Mouse (Mus musculus) heart, adult 18-20 months (tissue): ENCODE measurements around the gene Arr3. TPM values are rescaled to one million over a fixed set of nuclear protein-coding genes. Genes with fewer than 3 reads are reported as not detected.

Source experiments
- DNase-seq, 2 experiments: peaks; one replicate each; pipeline ENCODE4 v3.0.0; 2021 to 2022; ENCODE audit warnings: mixed read lengths in 1 of 2
- long read RNA-seq, 2 experiments: library from polyadenylated mRNA; stranded (forward); transcript quantifications; one replicate each; pipeline ENCODE4 v2.0.0; 2021
- total RNA-seq, 2 experiments: library from RNA; stranded (reverse); gene quantifications; 2 replicates each; pipeline ENCODE4 v1.2.3; 2021

The Arr3 gene
- total RNA-seq: not detected
- long read RNA-seq, experiment 1: 0 reads
- long read RNA-seq, experiment 2: 0 reads

DNA sequence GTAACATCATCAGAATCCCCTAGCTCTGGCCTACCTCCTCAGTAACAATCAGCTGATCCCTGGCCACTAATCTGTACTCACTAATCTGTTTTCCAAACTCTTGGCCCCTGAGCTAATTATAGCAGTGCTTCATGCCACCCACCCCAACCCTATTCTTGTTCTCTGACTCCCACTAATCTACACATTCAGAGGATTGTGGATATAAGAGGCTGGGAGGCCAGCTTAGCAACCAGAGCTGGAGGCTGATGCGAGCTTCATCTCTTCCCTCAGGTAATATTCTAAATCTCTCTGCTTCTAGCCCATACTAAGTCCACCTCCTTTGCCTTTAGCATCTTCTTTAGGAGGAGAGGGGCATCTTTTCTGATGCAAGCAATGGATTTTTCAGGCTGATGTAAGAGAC, at the start of gene Arr3:
Arr3 (plus strand) TSS at position 184 of the 400 bp plus-strand sequence.
- DNase-seq: no peak

DNA sequence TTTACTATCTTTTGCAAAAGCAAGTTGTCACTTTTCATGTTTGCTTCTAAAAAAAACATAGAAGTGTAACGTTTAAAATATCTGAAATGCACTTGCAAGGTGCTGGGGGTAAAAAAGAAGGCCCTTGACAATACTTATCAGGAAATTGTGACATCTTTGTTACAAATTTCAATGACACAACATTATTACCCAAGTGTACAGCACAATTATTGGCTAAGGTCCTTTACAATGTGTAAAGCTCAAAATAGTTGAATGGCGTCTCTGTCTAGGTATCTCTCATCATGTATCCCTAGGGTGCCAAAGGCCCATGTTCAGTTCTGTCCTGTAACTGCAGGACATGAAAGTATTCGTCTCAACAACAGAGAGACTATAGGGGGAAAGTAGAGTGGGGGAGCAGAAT, 49.3 kb upstream of the Arr3 start:
- no peak for DNase-seq

DNA sequence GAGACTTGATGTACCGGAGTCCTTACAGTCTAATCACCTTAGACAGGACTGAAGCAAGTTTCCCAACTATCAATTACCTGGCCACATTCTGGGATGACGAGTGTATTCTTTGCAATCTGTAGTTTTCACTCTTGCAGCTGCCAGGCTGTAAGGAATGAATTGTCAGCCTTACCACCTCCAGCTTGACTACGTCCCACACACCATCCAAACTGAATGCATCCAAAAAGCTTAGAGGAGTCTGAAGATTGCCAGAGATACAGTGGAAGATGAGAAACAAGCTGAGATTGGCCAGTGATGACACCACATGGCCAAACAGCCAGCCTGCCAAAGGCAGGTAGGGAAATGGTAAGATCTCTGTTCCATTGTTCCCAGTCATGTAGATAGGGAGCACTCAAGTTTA, 39.6 kb upstream of the Arr3 start:
- DNase-seq: no peak

DNA sequence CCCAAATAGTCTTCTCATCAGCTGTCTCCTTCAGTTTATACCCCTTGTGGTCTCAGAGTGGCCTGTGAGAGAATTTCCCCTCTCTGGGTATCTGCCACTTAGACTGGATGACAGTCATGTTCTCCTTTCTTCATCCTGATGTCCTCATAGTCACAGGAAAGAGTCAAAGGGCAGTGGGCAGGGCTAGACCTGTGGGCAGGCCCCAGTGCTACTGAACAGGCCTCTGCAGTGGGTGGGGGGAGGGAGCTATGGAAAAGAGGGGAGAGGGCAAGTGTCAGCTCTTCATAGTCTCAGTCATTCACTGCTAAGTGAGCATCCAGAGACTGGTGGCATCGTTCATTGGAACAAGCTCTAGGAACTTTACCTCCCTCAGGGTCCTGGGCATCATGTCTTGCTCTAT, 33.3 kb upstream of the Arr3 start, which contains the start of gene Awat1:
Awat1 (plus strand) TSS at position 301 of the 400 bp plus-strand sequence.
- DNase-seq: no peak

DNA sequence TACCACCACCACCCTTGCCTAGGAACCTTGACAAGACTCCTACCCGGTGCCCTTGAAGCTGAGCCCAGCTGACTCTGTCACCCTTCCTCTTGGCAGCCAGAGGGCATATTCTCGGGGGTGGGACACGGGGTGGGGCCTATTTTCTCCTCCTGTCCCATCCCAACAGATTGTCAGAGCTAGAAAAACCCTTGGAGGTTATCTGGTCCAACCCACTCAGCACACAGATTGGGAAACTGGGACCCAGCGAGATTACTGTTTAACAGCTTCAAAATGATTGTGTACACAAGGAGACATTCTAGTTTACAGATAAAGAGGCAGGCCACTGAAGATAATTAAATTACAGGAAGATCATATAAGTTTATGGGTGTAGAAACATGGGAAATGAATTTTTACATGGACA, 10.5 kb upstream of the Arr3 start, which contains the start of gene P2ry4:
P2ry4 (minus strand) TSS at position 79 of the 400 bp plus-strand sequence.
- no peak for DNase-seq

DNA sequence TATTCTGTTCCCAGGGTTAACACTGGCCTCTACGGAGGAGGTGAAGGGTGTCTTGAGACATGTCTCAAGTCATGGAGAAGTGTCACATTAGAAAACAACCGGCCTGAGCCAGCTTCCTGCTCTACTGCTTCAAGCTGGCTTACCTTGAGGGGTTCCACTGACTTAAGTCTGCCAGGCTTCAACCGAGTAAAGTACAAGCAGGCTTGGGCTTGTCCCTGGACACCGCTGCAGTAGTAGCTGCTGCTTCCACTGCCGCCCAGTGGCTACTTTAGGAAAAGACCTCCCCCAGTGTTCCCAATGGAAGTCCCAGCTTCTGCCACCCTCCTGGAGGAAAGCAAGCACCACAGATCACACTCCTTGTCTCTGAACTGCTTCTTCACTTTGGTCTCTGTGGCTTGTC, 7.9 kb upstream of the Arr3 start:
- DNase-seq: peak; percentile 1 to 26

DNA sequence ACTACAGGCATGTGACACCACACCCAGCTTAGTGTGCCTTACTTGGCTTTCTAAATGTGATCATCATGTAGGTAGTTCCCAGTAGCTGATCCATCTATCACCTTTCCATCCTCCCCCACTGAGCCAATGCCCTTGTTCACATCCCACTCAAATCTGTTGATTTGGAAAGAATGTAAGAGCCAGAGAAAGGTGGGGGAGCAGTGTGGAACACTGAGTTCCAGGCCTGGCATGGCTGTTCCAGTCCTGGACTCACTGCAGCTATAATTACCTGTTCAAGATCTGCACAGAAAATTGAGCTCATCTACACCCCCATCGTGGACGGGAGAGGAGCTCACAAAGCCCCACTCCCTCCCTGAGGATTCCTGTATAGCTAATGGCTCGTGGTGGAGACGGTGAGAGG, 5.5 kb upstream of the Arr3 start:
- no peak for DNase-seq

DNA sequence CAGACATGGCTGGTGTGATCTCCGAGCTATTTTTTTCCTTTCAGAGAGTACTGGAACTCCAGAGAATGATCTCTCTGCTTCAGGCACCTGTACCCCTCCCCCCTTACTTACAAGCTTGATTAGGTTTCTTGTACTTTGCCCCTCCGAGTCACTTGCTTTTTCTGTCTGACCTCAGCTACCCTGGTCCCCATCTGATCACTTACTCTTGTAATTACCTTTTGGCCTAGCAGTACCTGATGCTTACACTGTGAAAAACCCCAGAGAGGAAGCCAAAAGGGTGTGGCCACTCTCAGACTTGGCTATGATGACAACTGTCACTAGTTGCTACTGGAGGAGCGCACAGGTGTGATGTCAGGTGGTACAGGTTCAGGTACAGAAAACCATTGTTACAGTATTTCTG, 13.2 kb downstream of the Arr3 start:
- no peak for DNase-seq

DNA sequence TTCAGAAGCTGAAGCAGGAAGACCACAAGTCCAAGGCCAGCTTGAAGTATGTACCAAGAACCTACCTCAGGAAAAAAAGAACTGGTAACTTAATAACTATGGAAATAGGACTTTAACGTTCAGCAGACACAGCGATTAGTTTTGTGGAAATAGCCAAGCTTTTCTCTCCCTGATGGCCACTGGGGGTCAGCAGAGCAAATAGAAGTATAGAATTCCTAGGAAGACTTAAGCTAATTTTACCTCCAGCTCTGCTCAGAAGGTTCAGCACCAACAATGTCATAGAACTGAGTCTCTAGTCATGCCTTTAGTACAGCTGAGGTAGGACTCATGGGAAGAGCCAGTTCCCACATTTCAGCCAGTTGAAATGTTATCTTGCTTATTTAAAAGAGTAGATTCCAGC, 16.1 kb downstream of the Arr3 start:
- DNase-seq: no peak

DNA sequence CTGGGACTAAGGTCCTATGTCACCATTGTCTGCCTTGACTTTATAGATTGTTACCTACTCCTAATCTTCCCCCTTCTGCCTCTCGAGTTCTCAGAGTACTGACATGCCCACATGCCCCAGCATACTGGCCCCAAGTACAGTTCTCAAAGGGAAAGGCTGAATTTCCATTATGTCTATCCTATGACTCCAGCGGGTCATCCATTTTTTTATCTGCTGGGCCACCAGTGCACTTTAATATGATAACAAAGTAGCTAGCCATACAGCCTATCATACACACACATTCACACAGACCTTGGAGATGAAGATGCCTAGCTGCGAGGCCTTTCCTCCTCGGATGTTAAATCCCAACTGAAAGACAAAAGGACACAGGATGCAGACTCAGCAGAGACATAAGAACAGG, 18.9 kb downstream of the Arr3 start:
- DNase-seq: no peak

DNA sequence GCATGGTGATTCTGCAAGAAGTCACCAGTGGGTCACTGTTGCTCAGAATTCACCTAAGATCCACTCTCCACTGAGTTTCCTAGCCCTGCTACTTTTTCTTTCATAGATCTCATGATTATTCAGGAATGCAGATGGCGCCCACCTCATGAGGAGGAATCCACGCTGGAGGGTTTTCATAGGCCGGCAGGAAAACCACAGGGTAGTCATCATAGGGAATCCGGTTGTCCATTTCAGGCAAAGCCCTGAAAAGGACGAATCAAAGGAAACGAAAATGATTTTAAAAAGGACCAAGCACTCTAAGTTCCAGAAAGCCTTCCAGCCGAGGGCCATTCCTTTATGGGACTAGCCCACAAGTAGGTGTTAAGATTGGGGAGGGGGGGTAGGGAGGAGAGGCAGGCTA, 19.8 kb downstream of the Arr3 start:
- DNase-seq: peak in 1 of 2 experiments; percentile 6

DNA sequence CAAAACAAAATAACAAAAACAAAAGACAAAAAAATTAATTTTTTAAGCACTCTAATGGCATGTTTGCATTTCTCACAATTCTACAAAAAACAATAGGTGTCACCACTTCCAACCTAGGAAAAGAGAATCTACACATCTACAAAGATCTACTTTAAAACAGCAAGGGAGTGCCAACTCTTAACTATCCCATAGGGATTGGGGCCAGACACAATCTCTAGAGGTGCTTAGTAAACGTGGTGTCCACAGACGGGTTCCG, 20.2 kb downstream of the Arr3 start, which contains the start of gene Kif4:
Kif4 (plus strand) TSS at position 192 of the 256 bp plus-strand sequence.
- DNase-seq: no peak

DNA sequence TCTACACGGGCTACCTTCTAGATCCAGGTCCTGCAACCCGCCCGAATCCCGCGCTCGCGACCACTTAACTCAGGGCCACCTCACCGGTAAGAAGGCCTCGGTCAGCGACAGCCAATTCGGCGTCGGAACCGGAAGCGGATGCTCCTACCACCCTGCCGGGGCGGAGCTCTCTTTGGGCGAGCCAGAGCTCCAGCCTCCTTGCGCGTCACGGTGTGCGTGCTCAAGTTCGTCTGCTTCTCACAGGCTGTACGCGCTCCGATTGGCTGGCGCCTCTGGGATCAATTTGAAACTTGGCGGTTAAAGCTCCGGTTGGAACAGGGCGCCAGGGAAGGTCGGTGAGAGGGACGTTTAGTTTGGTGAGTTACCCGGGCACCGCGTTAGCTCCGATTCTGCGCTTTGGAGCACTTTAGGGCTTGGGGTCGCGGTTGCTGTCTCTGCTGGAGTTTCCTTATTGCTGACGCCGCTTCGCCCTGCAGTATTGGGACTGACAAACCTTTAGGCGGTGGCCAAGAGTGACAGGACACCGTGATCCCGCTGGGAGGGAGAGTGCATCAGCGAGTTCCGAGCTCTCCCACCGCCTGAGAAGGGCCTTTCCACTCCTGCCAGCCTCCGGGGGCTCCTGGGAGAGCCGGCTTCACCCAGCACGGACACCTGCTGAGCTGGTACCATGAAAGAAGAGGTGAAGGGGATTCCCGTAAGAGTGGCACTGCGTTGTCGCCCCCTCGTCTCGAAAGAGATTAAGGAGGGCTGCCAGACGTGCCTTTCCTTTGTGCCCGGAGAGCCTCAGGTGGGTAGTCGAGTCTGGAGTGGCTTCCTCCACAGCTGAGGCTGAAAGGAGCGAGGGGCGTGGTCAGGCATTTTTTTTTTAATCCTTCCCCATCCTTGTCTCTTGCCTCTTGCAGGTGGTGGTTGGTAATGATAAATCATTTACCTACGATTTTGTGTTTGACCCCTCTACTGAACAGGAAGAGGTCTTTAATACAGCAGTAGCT, 20.8 kb downstream of the Arr3 start, which contains the start of gene Pdzd11:
Pdzd11 (minus strand) TSS at position 767 of the 992 bp plus-strand sequence.
- peak; percentile 88 to 94 for DNase-seq

DNA sequence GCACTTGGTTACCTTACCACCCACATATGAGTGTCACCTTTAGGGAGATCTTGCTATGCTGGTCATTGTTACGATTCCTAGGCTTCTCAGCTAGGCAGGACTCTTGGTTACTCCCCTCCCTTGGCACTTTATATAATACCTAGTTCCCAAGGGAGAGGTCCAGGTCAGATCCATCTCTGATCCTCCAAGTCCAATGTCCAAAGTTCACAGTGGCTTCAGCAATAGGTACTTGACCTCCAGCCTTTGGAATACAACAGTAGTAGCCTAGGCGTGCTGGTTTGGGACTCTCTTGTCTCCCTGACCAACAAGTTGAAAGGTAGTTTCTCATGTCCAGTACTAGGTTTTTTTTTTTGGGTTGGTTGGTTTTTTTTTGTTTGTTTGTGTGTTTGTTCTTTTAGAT, 23.8 kb downstream of the Arr3 start:
- no peak for DNase-seq

DNA sequence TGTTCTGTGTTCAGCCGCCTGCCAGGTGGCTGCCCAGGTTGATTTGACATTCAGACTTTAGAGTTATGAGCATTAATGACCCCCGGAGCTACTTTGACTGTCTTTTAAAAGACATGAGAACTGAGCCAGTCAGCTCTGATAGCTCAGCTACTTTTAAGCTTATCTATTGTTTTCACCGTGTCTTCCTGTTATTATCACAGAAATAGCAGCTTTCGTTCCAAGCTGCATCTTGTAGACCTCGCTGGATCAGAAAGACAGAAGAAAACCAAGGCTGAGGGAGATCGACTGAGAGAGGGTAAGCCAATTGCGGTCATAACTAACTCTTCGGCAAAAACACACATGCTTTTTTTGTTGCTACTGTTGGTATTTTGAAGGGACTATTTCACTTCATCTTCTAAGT, 33.2 kb downstream of the Arr3 start:
- DNase-seq: no peak

DNA sequence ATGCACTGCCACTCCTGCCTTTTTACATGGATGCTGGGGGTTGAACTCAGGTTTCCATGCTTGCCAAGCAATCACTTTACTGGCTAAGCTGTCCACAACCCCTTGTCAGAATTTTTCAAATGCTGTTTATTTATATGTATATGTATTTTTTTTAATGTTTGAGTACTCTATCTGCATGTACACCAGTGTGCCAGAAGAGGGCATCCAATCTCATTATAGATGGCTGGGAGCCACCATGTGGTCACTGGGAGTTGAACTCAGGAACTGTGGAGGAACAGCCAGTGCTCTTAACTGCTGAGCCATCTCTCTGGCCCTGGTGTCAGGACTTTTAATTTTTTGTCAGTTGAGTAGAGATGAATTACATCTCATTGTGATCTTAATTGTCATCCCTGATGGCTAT, 47.6 kb downstream of the Arr3 start:
- DNase-seq: no peak

DNA sequence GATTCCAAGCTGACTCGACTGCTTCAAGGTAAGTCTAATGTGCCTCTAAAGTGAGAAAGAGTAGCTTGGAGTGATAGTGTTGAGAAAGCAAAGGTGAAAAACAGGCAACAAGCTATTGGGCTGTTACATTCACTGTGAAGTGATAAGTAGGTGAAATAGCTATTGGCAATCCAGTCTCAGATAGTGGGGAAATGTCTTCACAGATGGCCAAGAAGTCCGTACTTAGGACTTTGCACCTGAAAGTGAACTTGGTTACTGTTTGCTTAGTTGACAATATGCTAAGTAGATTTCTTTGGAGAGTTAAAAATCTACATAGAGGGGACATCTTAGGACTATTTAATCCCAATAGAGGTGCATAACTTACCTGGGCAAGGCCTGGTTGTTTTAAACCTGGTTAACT, 59.5 kb downstream of the Arr3 start:
- no peak for DNase-seq

Other genes with a start within 250 kb of the Arr3 start
- gene Otud6a, start 176.5 kb upstream of the Arr3 start, total RNA-seq: not detected
- under 1 TPM in 1 of 2 experiments, not detected in 1; 0.13 TPM for gene Awat2, start 162.8 kb upstream of the Arr3 start, total RNA-seq
- 10 to 100 TPM; 40.2 to 43.2 TPM for gene Igbp1, start 111.2 kb upstream of the Arr3 start, total RNA-seq
- not detected for gene Dgat2l6, start 80.7 kb upstream of the Arr3 start, total RNA-seq
- not detected for gene Awat1, start 33.2 kb upstream of the Arr3 start, total RNA-seq
- gene P2ry4, start 10.6 kb upstream of the Arr3 start, total RNA-seq: not detected
- gene Kif4, start 20.2 kb downstream of the Arr3 start, total RNA-seq: under 1 TPM; 0.31 to 0.35 TPM
- 10 to 100 TPM; 21.3 to 23.5 TPM for gene Pdzd11, start 21.1 kb downstream of the Arr3 start, total RNA-seq
- under 1 TPM in 1 of 2 experiments, not detected in 1; 0.36 TPM for gene Gdpd2, start 124.4 kb downstream of the Arr3 start, total RNA-seq
- gene Dlg3, start 162.2 kb downstream of the Arr3 start, total RNA-seq: 1 to 10 TPM; 2.1 to 2.8 TPM